Mouse (Mus musculus) lung, postnatal 25 days (tissue): ENCODE measurements at regions not wholly inside any gene's neighbourhood (a gene's known extent, or its start where the extent isn't known, plus 50 kb on each side); places are given as distances from the start of the nearest gene placed in this dataset.
A peak's percentile ranks its signal among the peaks of the same experiment; 100 is the strongest.

Source experiments
- DNase-seq: peaks from one replicate; pipeline ENCODE4 v3.0.0; 2022; ENCODE audit warnings: low spot score

DNA sequence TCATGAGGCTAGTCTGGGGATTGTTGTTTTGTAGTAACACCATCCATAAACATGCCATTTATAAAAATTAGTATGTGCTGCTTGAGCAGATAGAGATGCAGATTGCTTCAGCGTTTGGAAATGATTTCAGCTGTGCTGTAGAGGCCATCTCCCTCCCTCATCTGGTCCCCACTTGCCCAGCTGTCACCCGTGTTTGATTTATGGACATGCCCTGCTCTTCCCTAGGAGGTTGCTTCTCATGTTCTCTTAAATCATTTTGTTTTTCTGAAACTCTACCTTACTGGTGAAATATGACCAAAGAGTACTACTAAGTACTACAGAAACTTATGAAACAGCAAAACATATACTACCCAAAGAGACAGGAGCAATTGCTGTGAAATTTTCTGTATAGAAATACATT, 284.7 kb upstream of the N6amt1 start:
- no peak for DNase-seq

DNA sequence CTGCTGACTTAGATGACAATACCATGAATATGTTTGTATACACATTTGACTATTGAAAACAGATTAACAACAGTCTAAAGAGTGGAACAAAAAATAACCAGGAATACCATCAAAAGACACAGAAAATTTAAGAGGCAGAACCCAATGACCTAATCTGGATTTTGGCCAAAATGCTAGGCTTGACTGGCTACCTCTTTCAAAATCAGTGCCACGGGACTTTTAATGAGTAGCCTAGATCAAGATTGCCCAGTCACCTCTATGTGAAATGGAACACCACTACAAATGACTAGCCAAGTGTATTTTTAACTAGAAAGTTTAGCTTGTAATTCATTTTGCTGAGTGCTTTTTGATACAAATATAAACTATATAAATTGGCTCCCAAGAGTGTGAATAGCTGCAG, 286.0 kb upstream of the N6amt1 start:
- DNase-seq: no peak

DNA sequence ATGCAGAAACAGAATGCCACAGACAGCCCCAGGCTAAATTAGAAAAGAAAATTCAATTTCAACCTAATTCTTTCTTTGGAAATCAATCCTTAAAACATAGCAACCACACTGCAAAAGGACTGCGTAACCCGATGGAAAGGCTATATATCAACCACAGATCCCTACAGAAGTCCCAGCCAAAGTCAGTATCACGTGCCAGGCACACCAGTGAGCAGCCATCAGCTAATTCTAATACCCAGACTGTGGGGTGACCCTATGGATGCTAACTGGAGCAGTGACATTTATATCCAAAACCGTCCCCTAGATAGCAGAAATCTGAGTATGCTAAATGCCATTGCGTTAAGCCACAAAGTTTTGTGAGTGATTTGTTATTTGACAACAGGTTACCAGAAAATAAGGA, 286.5 kb upstream of the N6amt1 start:
- no peak for DNase-seq

DNA sequence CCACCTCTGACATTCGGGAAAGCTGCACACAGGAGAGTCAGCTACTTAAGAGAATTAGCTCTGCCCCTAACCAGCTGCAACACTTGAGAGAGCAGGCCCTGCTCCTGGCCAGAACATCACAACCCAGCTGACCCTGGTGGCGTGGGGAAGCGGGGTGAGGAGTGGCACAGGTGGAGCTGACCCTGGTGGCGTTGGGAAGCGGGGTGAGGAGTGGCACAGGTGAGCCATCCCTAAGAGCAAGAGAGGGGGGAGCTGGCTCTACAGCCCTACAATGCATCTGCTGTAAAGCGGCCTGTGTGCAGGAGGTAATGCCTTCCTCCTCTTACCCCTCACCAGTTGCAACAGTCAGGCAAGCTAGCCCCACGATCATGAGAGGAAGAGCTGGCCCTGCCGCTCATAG, 293.5 kb upstream of the N6amt1 start:
- DNase-seq: no peak

DNA sequence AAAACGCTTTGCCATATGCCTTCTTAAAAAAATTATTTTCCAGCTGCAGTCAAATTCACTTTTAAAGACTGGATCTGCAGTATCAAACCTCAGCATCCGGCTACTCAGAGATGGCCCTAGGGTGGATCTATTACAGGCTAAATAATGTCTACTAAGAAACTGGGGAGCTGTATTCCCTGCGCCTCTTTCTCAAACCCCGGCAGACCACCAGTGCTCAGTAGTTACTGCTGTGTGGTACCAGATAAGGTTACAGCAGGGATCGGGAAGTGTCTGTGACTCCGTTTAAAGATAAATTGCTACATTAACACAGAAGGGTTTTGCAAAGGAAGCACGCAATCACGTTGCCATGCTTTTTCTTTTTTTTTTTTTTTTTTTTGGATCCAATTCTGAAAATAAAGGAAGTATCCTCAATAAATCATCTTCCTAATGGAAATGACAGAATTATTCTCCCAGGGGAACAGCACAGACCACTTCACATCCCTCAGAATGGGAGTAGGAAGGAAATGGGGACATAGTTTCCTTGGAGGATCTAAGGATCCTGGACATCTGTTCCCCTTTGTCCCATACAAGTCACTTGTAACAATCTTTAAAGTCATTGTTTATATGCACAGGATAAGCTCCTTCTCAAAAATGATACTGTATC, 304.1 kb upstream of the N6amt1 start:
- no peak for DNase-seq

DNA sequence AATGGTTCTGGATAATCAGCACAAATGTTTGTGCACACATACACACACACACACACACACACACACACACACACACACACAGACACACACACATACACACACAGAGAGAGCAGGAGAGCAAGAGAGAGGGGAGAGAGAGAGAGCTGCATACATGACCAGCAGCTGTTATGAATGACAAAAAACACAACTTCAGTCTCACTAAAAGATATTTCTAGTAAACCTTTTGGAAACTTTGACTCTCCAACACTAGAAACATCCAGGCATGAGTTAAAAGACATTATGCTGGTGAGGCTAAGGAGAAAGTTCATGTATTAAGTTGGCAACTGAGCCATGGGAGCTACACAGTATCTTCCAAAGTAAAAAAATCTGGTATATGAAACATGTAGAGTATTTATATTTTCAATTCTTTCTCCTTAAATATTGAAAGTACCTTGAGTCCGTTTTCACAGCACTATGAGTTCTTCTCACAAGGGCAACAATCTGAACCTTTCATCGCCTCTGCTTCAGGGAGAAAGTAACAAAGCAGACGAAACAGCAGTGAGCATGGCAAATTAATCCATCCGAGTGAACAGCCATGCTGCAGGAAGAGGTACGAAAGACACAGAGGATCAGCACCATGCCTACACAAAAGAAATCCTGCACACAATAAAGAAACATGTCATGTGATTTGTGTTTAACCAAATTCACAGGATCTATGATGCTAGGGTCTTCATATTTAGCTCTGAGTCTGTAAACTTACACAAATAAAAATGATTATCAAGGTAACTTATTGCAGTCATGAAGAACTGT, 309.0 kb upstream of the N6amt1 start:
- DNase-seq: no peak

DNA sequence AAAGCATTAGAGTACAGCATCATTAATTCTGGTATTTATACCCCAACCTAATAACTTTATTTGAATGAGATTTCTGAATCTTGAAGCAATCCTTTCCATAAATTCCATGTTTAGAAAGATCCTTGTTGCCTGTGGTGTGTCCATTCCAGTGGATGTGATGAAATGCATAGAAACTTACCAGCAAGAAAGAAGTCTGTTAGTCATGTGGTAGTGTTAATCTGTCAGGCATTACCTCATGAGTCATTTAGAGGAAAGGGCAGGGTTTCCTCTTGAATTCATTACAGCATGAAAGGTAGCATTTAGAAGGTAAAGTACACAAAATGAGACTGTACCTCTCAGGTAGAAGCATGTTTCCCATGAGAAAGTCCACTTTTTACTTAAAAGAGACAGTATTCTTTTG, 310.3 kb upstream of the N6amt1 start:
- no peak for DNase-seq

DNA sequence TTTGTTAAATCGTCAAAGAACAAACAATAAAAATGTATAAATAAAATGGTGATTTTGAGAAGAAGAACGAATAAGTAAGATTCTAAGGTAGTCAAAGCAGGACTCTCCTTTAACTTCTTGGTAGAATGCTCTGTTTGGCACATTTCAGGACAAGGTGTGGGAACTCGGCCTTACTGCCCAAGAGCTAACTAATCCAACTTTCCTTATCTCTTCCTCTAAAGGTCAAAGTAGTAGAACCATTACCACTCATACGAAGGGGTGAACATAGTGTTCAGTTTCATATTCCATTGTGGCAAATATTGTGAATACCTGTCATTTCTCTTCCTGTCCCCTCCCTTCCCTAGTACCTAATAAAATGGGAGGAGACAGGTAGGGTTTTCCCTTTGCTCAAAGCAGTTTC, 313.6 kb upstream of the N6amt1 start:
- no peak for DNase-seq

DNA sequence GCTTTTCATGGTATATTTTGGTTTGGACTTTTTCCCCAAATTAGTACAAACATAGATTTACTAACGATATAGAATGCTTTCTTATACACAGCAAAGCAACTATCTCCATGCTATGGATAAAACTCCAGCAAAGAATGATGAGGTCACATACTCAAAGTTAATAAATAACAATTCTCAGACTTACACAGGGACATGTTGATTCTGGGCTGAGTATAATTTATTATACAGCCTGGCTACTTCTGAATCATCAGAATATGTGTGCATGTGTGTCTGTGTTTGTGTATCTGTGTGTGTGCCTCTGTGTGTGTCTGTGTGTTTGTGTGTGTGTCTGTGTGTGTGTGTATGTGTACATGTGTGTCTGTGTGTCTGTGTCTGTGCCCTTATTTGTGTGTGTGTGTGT, 314.1 kb upstream of the N6amt1 start:
- no peak for DNase-seq

DNA sequence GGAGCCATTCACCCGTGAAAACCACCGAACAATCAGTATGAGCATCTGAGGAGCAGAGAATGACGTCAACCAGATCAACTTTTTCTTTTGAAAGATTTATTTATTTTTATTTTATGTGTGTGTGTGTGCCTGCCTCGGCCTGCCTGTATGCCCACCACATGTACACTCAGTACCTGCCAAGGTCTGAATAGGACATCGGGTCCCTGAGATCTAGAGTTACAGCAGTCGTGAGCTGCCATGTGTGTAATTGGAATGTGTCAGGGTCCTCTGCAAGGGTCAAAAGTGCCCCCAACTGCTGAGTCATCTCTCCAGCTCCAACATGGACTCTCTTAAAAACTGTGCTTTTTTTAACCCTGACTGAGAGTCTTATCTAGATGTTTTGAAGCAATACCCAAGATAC, 316.9 kb upstream of the N6amt1 start:
- DNase-seq: no peak

DNA sequence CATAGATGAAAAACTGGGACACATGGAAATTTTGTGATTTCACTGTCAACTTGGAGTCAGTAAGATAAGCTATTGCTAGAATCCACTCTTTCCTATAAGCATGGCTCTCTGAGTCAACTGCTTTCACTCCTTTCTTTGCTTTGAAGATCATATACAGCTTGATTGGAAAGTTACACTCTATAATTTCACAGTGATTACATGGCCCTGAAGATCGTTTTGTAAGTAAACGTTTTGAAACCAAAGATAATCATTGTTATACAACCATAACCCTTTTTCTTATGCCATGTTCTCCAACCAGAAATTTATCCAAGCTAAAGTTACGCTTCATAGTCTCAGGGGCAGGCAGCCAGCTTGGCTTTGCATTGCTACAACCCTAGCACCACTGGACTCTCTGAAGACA, 322.1 kb upstream of the N6amt1 start:
- no peak for DNase-seq

DNA sequence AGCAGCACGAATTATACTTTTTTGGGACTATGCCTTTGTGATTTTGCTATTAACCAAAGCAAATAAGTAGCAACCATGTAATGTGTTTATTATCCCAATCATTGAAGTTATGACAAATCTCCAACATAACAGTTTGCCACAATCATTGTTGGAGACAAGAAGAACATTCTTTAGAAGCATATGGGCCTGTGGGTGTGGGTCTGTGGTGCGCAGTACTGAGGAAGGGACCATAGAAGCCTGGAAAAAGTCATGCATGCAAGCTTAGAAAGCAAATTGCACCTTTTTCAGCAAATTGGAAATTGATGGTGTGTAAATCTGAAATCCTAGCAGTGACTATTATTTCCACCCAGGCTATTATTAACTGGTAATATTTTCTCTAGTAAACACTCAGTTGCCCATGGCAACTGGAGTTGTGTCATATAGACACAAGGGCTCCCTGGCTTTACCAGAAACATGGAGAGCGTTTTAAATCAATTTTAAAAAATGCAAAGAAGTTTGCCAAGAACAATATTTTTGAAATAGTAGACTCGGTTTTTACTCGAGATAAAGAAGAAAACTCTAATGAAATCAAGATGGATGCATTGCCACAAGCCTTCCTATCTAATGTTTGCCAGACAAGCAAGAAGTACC, 325.4 kb upstream of the N6amt1 start:
- no peak for DNase-seq

DNA sequence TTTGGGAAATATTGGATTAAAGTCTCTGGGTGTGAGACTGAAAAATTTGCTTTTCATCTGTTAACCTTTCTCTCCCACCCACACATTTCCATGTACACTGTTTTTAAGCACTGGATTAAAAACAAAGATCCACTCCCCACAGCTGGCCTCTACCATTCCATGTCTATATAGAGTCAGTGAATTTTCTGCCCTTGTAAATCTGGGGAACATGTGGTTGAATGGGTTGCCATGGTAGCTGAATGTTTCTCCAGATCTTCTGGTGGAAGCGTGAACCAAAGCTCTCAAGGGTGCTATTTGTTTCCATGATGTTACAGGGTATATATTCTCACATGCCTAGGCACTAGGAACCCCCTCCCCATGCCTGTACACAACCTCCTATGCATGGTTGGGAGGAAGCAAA, 326.4 kb upstream of the N6amt1 start:
- no peak for DNase-seq

DNA sequence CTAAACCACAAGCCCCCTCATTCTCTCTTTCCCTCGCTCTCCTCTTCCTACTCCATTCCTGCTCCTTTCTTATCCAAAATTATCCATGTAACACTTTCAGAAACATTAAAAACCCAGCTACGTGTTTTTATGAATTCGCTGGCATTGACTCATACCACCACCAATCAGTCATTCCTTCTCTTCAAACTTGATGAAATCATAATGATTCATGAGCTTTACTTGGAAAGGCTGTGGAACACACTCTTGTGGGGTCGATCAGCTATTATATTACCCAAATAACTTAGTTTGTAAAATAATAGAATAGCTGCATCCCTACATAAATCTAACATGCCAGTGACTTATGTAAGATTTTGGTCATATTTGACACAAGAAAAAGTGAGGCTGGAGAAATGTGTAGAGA, 331.9 kb upstream of the N6amt1 start:
- DNase-seq: no peak

DNA sequence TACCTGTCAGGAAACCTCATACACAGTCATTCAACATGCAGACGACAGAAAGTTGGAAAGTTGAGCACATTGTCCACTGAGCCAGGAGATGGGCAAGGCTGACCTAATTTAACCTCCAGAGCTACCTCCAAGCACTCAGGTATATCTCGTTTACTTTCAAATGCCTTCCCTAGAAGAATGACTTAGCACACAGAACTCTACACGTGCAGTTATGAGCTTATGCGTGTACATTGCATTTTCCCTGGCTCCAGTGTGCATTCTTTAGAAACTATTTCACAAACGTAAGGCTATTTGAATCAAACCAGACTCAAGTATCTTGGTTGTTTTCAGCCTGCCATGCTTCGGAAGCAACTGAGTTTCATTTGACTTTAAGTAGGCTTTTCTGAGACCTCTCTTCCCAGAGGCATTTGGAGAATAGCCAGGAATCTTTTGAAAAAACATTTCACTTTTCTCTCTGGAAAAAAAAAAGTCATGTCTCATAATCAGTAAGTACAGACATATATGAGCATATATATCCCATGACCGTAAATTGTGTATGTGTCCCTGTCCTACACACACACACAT, 336.8 kb upstream of the N6amt1 start:
- DNase-seq: no peak

DNA sequence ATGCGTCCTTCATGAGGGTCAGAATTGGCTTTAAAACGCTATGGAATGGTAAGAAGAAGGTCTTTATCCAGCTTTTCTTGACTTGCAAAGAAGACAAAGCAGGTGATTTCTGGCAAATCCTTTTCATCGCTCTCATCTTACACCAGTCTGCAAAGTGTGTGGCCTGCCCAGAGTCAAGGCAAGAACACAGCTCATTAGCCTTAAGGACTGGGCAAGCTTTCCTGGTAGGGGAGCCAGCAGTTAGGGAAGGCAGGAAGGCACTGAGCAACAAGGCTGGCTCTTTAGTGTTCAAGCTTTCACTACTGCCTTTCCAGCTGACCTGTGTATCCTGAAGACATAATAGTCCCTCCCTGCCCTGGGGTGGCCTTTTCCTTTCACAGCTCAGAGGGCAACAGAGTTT, 352.4 kb upstream of the N6amt1 start:
- DNase-seq: no peak

DNA sequence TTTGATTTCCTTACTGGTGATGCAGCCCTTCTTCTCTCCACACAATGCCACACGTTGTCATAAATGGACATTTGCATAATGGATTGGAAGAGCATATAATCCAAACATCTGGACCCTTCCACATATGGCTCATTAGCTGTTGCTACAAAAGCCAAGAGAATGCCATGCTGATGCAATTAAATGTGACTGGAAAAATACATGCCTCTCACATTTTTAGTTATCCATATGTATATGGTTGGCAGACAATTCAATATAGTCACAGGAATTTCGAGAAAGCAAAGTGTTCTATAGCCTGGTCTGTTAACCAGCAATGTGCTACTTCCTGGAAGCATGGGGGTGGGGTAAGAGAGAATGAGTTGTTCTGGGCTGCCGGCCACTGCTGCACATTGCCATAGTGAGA, 352.9 kb upstream of the N6amt1 start:
- no peak for DNase-seq

DNA sequence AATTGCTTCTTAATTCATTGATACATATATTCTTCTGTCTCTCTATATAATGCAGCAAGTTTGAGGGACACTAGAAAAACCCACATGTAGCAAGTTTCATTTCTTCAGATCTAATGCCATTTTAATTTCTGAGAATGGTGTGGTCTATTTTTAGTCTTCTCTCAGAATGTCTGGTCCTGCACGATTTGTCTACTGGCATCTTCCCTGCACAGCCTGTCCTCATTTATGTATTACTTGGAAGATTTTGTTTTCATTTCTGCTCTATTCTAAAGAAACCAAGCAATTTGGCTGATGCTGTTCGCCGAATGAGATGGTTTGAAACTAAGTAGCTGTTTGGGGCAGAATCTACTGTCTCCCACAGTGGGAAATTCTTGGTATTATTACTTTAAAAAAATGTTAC, 382.3 kb upstream of the N6amt1 start:
- no peak for DNase-seq

DNA sequence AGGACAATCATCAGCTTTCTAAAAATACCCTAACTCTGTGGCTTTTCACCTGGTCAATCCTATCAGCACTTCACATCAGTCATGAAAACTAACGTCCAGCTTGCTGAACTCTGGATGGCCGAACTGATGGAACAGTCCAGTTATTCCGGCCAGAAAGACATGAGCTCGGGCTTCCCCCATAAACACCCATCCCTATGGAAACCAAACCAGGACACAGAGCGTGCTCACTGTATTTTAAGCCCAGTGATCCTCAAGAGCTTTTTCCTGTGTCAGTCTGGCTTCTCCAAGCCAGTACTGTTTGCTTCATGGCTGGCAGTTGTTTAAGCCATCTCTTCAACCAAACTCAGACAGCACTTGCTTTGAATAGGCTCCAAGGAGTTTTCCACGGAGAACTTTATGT, 404.3 kb upstream of the N6amt1 start:
- no peak for DNase-seq

DNA sequence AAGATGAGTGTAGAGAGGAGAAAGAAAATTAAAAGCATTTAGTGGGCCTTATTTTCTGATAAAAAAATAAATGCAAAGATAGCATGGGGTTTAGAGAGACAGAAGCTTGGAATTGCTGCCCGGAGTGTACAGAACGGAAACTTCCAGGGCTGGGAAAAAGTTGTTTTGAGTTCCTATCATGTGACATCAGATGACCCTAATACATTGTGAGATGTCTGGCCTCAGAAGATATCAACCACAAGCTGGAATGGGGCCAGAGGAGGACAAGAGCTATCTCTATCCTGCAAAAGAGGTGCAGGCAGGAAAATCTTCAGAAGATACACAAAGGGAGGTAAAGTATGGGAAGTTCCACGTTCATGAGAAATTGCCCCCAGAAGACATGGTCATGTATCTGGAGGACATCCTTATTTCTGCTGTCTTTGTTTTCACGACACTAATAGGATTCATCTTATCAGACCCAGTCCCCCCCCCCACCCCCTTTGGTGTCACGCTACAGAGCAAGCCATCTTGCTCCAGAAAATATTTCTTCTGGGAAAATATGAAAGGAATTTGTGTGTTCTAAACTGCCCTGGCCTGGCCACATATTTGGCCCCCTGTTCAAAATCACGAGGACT, 408.3 kb upstream of the N6amt1 start:
- no peak for DNase-seq

DNA sequence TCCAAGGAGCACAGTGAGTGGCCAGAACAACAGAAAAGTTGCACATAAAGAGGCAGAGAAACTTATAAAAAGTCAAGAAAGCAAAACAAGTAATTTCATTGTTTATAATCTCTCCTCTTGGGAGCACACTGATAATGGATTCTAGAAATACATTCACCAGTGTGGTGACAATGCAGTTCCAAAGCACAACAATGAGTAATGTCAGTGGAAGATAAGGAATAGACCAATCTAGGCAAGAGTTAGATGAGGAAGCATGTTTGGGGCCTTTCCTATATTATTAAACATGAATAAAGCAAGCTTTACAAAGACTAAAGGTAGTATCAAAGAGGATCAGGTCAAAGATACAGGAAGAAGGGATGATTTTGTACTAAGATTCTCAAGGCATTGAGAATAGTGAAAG, 408.9 kb upstream of the N6amt1 start:
- DNase-seq: no peak

DNA sequence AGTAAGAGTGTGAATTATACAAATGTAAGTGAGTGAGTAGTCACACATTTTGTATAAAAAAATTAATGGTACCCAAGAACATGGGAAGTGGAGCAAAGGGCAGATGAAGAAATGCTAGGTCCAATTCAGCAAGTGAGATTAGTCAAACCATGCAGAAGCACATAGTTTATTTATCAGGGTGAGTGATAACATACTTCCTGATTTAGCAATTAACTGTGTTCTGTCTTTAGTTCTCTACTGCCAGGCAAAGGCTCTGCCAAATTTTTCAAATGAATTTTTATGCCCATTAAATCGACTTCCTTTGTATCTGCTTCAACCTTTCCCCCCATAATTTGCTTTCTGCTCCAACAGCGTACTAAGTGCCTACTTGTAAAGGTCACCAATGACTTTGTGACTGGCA, 419.0 kb upstream of the N6amt1 start:
- DNase-seq: no peak

DNA sequence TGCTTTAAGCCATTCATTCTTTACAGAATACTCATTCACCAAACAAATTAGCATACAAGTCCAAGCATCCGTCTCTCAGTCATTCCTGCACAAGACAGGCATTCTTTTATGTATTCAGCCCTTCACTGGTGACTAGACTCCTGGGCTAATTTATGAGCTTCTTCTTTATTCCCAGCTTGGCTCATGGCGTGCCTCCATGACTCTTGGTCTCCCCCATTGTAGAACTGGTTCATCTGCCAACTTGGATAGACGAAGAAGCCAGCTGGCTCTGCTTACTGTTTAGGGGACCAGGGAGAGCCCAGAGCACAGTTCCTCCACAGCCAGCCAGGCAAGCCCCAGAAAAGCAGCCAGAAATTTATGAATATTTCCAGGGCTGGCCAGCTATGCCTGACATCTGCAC, 421.2 kb upstream of the N6amt1 start:
- peak; percentile 40 for DNase-seq
